Mouse (Mus musculus): ENCODE results near the gene Allc.

The Allc gene

GRCm38 (mm10) chr12:28587949-28588348, 5.6 kb upstream of the Allc start:
- in situ Hi-C loops (cut with MboI, MseI) = loop anchor here (10.0 to 25.0 kb wide), 4 partner anchors 697 to 1449 kb away; no protein-coding TSS in a partner anchor

GRCm38 (mm10) chr12:28584036-28584435, 1.7 kb upstream of the Allc start:
- in situ Hi-C loops (cut with MboI, MseI) = loop anchor here (10.0 to 25.0 kb wide), 4 partner anchors 701 to 1453 kb away; no protein-coding TSS in a partner anchor

- in situ Hi-C loops (cut with MboI, MseI) = loop anchor here (25.0 kb wide), 3 partner anchors 733 to 1458 kb away; no protein-coding TSS in a partner anchor
Observed at GRCm38 (mm10) chr12:28579132-28579531, 3.2 kb downstream of the Allc start.

- in situ Hi-C loops (cut with MboI, MseI) = loop anchor here (25.0 kb wide), 3 partner anchors 734 to 1459 kb away; no protein-coding TSS in a partner anchor
Observed at GRCm38 (mm10) chr12:28578147-28578546, 4.2 kb downstream of the Allc start.

- in situ Hi-C loops (cut with MboI, MseI) = loop anchor here (25.0 kb wide), 3 partner anchors 737 to 1462 kb away; no protein-coding TSS in a partner anchor
Observed at GRCm38 (mm10) chr12:28575366-28576070, 6.8 kb downstream of the Allc start.

GRCm38 (mm10) chr12:28572241-28572640, 10.1 kb downstream of the Allc start:
- in situ Hi-C loops (cut with MboI, MseI) = no loop called here

GRCm38 (mm10) chr12:28552299-28552698, 30.0 kb downstream of the Allc start, which contains the start of gene Dcdc2c:
Gene Dcdc2c, minus strand, starts transcription at chr12:28552399.
- in situ Hi-C loops (cut with MboI, MseI) = no loop called here

GRCm38 (mm10) chr12:28551775-28552174, 30.5 kb downstream of the Allc start:
- in situ Hi-C loops (cut with MboI, MseI) = no loop called here

- in situ Hi-C loops (cut with MboI, MseI) = no loop called here
Observed at GRCm38 (mm10) chr12:28548887-28549286, 33.4 kb downstream of the Allc start.

GRCm38 (mm10) chr12:28514264-28514775, 68.0 kb downstream of the Allc start:
- in situ Hi-C loops (cut with MboI, MseI) = no loop called here

GRCm38 (mm10) chr12:28509699-28510280, 72.5 kb downstream of the Allc start:
- in situ Hi-C loops (cut with MboI, MseI) = no loop called here

Data from T-helper 17 cell (primary cell).